Mouse (Mus musculus) intestine, embryonic 16.5 days (tissue): ENCODE results near the gene Adh7. TPM values are rescaled to one million over a fixed set of nuclear protein-coding genes. Genes with fewer than 3 reads are reported as not detected.
A peak's percentile ranks its signal among the peaks of the same experiment; 100 is the strongest.

ENCODE experiments used
- ATAC-seq: fragments of 200-750 bp; cut with Nextera tagmentation; 2 replicates; pipeline ENCODE4 v1.8.0; 2017; ENCODE audit warnings: moderate TSS enrichment, moderate library complexity
- H3K27ac ChIP-seq: fragments of 300-500 bp; sonication (generic); 2 replicates; pipeline ENCODE4 v1.5.1; 2014; ENCODE audit warnings: mild to moderate bottlenecking, low read length
- H3K27me3 ChIP-seq: fragments of 300-500 bp; sonication (generic); replicated peaks from 2 replicates; pipeline ENCODE4 v1.6.1; 2014; ENCODE audit warnings: low read length, control low read depth, mixed read lengths; ENCODE audit not compliant: control insufficient read depth, insufficient read depth
- H3K36me3 ChIP-seq: fragments of 300-500 bp; sonication (generic); 2 replicates; pipeline ENCODE4 v1.6.1; 2014; ENCODE audit warnings: low read length, control low read depth; ENCODE audit not compliant: control insufficient read depth, insufficient read depth
- H3K4me1 ChIP-seq: fragments of 300-500 bp; sonication (generic); 2 replicates; pipeline ENCODE4 v1.6.1; 2014; ENCODE audit warnings: low read length, control low read depth, mixed read lengths; ENCODE audit not compliant: control insufficient read depth, insufficient read depth
- H3K4me2 ChIP-seq: fragments of 300-500 bp; sonication (generic); 2 replicates; pipeline ENCODE4 v1.6.1; 2014; ENCODE audit warnings: low read depth, low read length, control low read depth
- H3K4me3 ChIP-seq: fragments of 300-500 bp; sonication (generic); 2 replicates; pipeline ENCODE4 v1.5.1; 2014; ENCODE audit warnings: mild to moderate bottlenecking, low read length
- H3K9ac ChIP-seq: fragments of 300-500 bp; sonication (generic); 2 replicates; pipeline ENCODE4 v1.6.1; 2014; ENCODE audit warnings: low read depth, low read length
- H3K9me3 ChIP-seq: fragments of 300-500 bp; sonication (generic); 2 replicates; pipeline ENCODE4 v1.6.1; 2016; ENCODE audit warnings: low read length, control low read depth; ENCODE audit not compliant: control insufficient read depth
- WGBS: fragments of 180-500 bp; shearing (Covaris S2); extraction: QIAGEN DNeasy Blood & Tissue Kit; methylation state at CpG from one replicate; pipeline ENCODE4 v1.1.7; 2014; 5-methylcytosine and 5-hydroxymethylcytosine counted together
- polyA plus RNA-seq: library from polyadenylated mRNA; unstranded; fragments of >200 nt; fragmentation: Nextera tagmentation; extraction: Ambion mirVana; gene quantifications from 2 replicates; pipeline ENCODE4 v1.2.1, GENCODE M21; 2015

The Adh7 gene
- polyA plus RNA-seq, 1 experiment from 2014 or later, result 0.24 TPM

GRCm38 (mm10) chr3:138197093-138197492 is 20.5 kb upstream of the Adh7 start:
- Histone ChIP-seq H3K4me1 (no peaks in the 10 kb centered on the region), H3K4me3 (no peak overlapping the region), H3K9ac (no peak overlapping the region), H3K4me2 (no peak overlapping the region), H3K27ac (no peak overlapping the region), H3K36me3 (no peaks in the 10 kb centered on the region), H3K27me3 (no peaks in the 10 kb centered on the region; the same call in 1 of the 2 replicates), H3K9me3 (no peaks in the 10 kb centered on the region)
- 86% methylated on average over 14 of the region's 14 CpGs for WGBS
- ATAC-seq, result no peak

DNA sequence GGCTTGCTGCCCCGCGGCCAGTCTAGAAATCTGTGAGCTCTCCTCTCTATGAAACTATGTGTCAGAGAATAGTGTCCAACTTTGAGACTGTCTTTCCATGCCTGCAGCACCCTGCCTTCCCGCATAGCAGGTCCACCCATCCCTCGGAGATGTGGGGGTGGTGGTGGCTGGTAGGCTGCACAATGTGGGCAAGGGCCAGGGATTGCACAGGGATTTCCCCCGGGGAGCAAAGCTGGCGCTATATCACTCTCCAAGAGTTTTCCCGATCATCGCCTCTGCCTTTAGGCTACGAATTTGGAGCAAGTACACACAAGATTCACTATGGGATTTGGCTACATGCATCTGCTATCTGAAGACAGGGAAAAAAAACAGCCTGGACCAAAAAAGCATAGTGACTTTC is 20.0 kb upstream of the Adh7 start:
- Histone ChIP-seq H3K9me3 (no peaks in the 10 kb centered on the region), H3K27me3 (no peaks in the 10 kb centered on the region; the same call in 1 of the 2 replicates), H3K9ac (no peak overlapping the region), H3K4me1 (no peaks in the 10 kb centered on the region), H3K4me2 (no peak overlapping the region), H3K36me3 (no peaks in the 10 kb centered on the region), H3K4me3 (no peak overlapping the region), H3K27ac (no peak overlapping the region)
- ATAC-seq, result no peak
- WGBS, result 67% methylated on average over 9 of the region's 9 CpGs

- H3K27ac ChIP-seq, result no peak overlapping the region
- peak overlapping the region; percentile 52 for H3K4me2 ChIP-seq
- peak; percentile 81 for ATAC-seq
- no peaks in the 10 kb centered on the region for H3K36me3 ChIP-seq
- no peaks in the 10 kb centered on the region; the same call in 1 of the 2 replicates for H3K27me3 ChIP-seq
- WGBS, result 26% methylated on average over 20 of the region's 20 CpGs
- peak overlapping the region; percentile 53; the same call in 1 of the 2 replicates for H3K9ac ChIP-seq
- no peaks in the 10 kb centered on the region for H3K9me3 ChIP-seq
- no peaks in the 10 kb centered on the region for H3K4me1 ChIP-seq
- H3K4me3 ChIP-seq, result peak overlapping the region; percentile 33
Observed at GRCm38 (mm10) chr3:138197973-138198721, 19.4 kb upstream of the Adh7 start.

DNA sequence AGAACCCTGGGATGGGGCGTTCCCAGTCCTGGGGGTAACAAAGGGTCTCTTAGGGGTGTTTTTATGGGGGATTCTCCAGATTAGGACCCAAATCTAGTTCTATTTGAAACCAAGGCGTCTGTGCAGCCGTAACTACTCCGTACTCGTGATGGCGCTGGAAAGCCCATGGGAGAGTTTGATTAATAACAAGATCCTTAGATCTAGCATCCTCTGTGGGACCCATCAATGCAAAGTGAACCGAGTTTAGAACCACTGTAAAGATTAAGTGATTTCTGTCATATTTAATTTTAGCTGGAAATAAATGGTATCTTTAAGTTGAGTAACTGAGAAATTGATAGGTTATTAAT is 18.9 kb upstream of the Adh7 start:
- Histone ChIP-seq H3K9ac (peak overlapping the region; percentile 53; the same call in 1 of the 2 replicates), H3K27me3 (no peaks in the 10 kb centered on the region; the same call in 1 of the 2 replicates)
- ATAC-seq, result 0 out of 2 replicates have a peak, but pooled peaks have one; percentile 21

GRCm38 (mm10) chr3:138208821-138209220 is 8.7 kb upstream of the Adh7 start:
- Histone ChIP-seq H3K27ac (no peak overlapping the region), H3K9ac (no peak overlapping the region), H3K4me1 (no peaks in the 10 kb centered on the region), H3K4me2 (no peak overlapping the region), H3K36me3 (no peaks in the 10 kb centered on the region), H3K27me3 (no peaks in the 10 kb centered on the region), H3K4me3 (no peak overlapping the region), H3K9me3 (no peaks in the 10 kb centered on the region)
- WGBS, result 91% methylated on average over 3 of the region's 3 CpGs
- no peak for ATAC-seq

More for the DNA sequence above, 18.9 kb upstream of the Adh7 start:
- no peaks in the 10 kb centered on the region for H3K4me1 ChIP-seq
- no peaks in the 10 kb centered on the region for H3K36me3 ChIP-seq
- no peaks in the 10 kb centered on the region for H3K9me3 ChIP-seq
- no peak overlapping the region for H3K4me2 ChIP-seq
- WGBS, result 78% methylated on average over 7 of the region's 7 CpGs
- no peak overlapping the region for H3K27ac ChIP-seq
- no peak overlapping the region for H3K4me3 ChIP-seq

DNA sequence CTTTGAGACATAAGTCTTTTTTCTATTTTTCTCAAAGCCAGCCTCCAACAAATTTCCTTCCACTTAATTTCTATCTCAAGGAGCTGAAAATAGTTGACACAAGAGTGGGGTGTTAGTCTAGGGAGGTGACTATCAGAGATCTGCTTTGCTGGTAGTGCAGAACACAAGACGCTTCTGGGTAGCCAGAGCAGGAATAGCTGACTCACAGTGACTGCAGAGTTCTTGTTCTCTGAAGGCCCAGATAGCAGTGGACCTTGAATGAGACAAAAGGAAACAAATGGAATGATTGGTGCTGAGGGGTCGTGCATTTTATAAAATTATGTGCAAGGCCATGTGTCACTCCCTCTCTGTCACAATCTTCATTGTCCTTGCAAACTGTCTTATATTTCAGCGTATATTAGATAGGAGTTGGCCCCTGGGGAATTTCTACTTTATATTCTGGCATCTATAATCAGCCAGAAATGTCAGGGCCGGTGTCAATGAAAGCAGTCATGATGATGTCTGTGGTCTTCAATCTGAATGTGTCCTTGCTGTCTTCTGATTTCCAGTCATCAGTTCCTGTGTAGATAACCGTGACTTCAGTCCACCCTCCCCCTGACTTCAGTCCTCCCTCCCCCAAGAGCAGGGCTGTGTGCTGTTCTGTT is 7.0 kb upstream of the Adh7 start:
- ATAC-seq, result no peak
- WGBS, result 80% methylated on average over 5 of the region's 5 CpGs
- no peaks in the 10 kb centered on the region for H3K27me3 ChIP-seq

DNA sequence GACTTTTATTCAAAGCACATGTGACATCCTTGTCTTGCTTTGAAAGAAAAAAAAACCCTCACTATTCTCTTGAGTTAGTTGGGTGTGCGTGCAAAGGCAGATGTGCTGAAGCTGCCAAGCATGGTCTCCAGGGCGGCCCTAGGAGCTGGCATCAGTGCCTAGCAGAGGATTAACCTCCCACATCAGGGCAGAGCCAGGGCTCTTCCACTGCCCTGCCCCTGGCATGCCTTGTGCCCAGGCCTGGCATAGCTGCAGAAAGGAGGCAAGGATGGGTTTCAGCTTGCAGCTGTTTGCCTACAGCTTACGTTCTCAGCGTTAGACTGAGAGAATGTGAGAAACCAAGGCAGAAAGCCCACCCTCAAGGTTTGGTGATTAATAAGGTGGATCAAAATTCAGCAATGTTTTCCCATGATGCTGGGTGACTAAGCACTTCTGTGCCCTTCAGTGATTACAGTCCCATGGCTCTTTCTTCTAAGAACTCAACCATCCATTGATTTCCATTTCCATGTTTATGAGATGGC is 5.1 kb upstream of the Adh7 start:
- H3K9me3 ChIP-seq, result no peaks in the 10 kb centered on the region
- H3K4me2 ChIP-seq, result no peak overlapping the region
- WGBS, result 95% methylated on average over 4 of the region's 4 CpGs
- H3K4me1 ChIP-seq, result no peaks in the 10 kb centered on the region
- H3K4me3 ChIP-seq, result no peak overlapping the region
- H3K27me3 ChIP-seq, result no peaks in the 10 kb centered on the region
- no peak overlapping the region for H3K9ac ChIP-seq
- no peak overlapping the region for H3K27ac ChIP-seq
- H3K36me3 ChIP-seq, result no peaks in the 10 kb centered on the region
- ATAC-seq, result no peak

More for the DNA sequence above, 7.0 kb upstream of the Adh7 start:
- no peaks in the 10 kb centered on the region for H3K9me3 ChIP-seq
- H3K4me1 ChIP-seq, result no peaks in the 10 kb centered on the region
- H3K36me3 ChIP-seq, result no peaks in the 10 kb centered on the region
- no peak overlapping the region for H3K4me3 ChIP-seq
- H3K4me2 ChIP-seq, result no peak overlapping the region
- no peak overlapping the region for H3K27ac ChIP-seq
- H3K9ac ChIP-seq, result no peak overlapping the region

- Histone ChIP-seq H3K27me3 (no peaks in the 10 kb centered on the region), H3K4me2 (no peak overlapping the region), H3K27ac (no peak overlapping the region), H3K4me1 (no peaks in the 10 kb centered on the region), H3K36me3 (no peaks in the 10 kb centered on the region), H3K4me3 (no peak overlapping the region), H3K9ac (no peak overlapping the region), H3K9me3 (no peaks in the 10 kb centered on the region)
- 52% methylated on average over 11 of the region's 11 CpGs for WGBS
- no peak for ATAC-seq
Observed at GRCm38 (mm10) chr3:138215395-138215989, 2.1 kb upstream of the Adh7 start.

- H3K36me3 ChIP-seq, result no peaks in the 10 kb centered on the region
- ATAC-seq, result no peak
- 79% methylated on average over 8 of the region's 8 CpGs for WGBS
Observed at GRCm38 (mm10) chr3:138216091-138216490, 1.5 kb upstream of the Adh7 start.

More at GRCm38 (mm10) chr3:138216091-138216490, 1.5 kb upstream of the Adh7 start:
- Histone ChIP-seq H3K4me3 (no peak overlapping the region), H3K9ac (no peak overlapping the region), H3K4me2 (no peak overlapping the region), H3K9me3 (no peaks in the 10 kb centered on the region), H3K27me3 (no peaks in the 10 kb centered on the region), H3K4me1 (no peaks in the 10 kb centered on the region), H3K27ac (no peak overlapping the region)
